In the genomic region with DNA sequence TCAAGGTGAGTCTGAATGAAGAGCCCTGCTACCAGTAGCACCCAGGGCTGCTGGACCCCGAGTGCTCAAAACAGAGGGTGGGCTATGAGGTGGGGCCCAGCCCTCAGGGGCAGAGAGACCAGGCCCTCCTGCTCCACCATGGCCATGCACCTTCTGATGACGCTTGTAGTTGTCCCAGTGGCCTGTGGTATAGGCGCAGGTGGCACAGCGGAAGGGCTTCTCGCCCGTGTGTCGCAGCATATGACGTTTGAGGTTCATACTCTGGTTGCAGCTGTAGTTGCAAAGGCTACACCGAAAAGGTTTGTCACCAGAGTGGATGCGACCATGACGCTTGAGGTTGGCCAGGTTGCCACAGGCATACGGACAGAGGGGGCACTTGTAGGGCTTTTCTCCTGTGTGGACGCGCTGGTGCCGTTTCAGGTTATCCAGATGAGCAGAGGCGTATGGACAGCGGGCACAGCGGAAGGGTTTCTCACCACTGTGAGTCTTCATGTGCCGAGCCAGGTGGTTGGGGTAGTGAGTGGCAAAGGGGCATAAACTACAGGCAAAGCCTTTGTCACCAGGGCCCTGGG, we compare ENCODE assay signal across 18 mouse cellular contexts. TPM values are rescaled to one million over a fixed set of nuclear protein-coding genes. Genes with fewer than 3 reads are reported as not detected.
DNase-seq lines count a peak whose midpoint lies in the region; ATAC-seq and TF ChIP-seq lines count a peak whose summit lies in the region.
"Had no signal": no experiment of that assay in that cellular context is flagged by ENCODE, and none has a peak within 500 bp of the region (broad histone marks: within the 10 kb centered on the region; RNA-seq: fewer than 3 reads in every experiment).

No protein-coding gene starts in this region.

- H3K4me3 ChIP-seq in forebrain, embryonic 10.5 days, result peak overlapping the region; percentile 85; the same call in 1 of the 2 replicates
- no peak overlapping the region for H3K4me3 ChIP-seq in forebrain, embryonic 14.5 days (ENCODE audit: low read depth, low read length)
- no peak overlapping the region for H3K4me3 ChIP-seq in intestine, postnatal 0 days (ENCODE audit: low read depth, low read length)
- no peak overlapping the region for H3K4me3 ChIP-seq in intestine, embryonic 16.5 days (ENCODE audit: low read length)
- H3K4me3 ChIP-seq in megakaryocyte, embryonic 14.5 days (replicated peaks), result peak overlapping the region; percentile 92
- peak overlapping the region; percentile 3; the same call in 1 of the 2 replicates for H3K4me3 ChIP-seq in embryonic facial prominence, embryonic 10.5 days
- H3K4me3 ChIP-seq: erythroblast, embryonic 14.5 days; liver, embryonic 13.5 days; lung, embryonic 15.5 days had no signal

- peaks cover 85% of the 10 kb centered on the region for H3K36me3 ChIP-seq in forebrain, embryonic 10.5 days (replicated peaks)
- peaks cover 83% of the 10 kb centered on the region for H3K36me3 ChIP-seq in forebrain, embryonic 14.5 days (ENCODE audit: control insufficient read depth, insufficient read depth, low read length)
- H3K36me3 ChIP-seq in intestine, postnatal 0 days (ENCODE audit: control insufficient read depth, insufficient read depth), result peaks cover 68% of the 10 kb centered on the region
- peaks cover 50% of the 10 kb centered on the region for H3K36me3 ChIP-seq in intestine, embryonic 16.5 days (ENCODE audit: control insufficient read depth, insufficient read depth, low read length)
- peaks cover 86% of the 10 kb centered on the region for H3K36me3 ChIP-seq in megakaryocyte, embryonic 14.5 days (replicated peaks; ENCODE audit: low read length)
- peaks cover 86% of the 10 kb centered on the region for H3K36me3 ChIP-seq in embryonic facial prominence, embryonic 10.5 days (replicated peaks)

- H3K4me1 ChIP-seq in forebrain, embryonic 10.5 days, result peaks cover 27% of the 10 kb centered on the region
- peaks cover 15% of the 10 kb centered on the region for H3K4me1 ChIP-seq in forebrain, embryonic 14.5 days (ENCODE audit: control insufficient read depth, insufficient read depth, low read length)
- no peaks in the 10 kb centered on the region for H3K4me1 ChIP-seq in intestine, postnatal 0 days (replicated peaks; ENCODE audit: control insufficient read depth, insufficient read depth, low read length)
- H3K4me1 ChIP-seq in intestine, embryonic 16.5 days (ENCODE audit: control insufficient read depth, insufficient read depth, low read length), result peaks cover 12% of the 10 kb centered on the region
- peaks cover 80% of the 10 kb centered on the region for H3K4me1 ChIP-seq in megakaryocyte, embryonic 14.5 days
- H3K4me1 ChIP-seq in embryonic facial prominence, embryonic 10.5 days, result peaks cover 26% of the 10 kb centered on the region

- no peak overlapping the region for H3K4me2 ChIP-seq in forebrain, embryonic 14.5 days (ENCODE audit: low read length)
- no peak overlapping the region for H3K4me2 ChIP-seq in intestine, postnatal 0 days (replicated peaks; ENCODE audit: low read depth)
- no peak overlapping the region for H3K4me2 ChIP-seq in intestine, embryonic 16.5 days (ENCODE audit: low read depth, low read length)
- H3K4me2 ChIP-seq: heart, embryonic 11.5 days; liver, embryonic 13.5 days; lung, embryonic 15.5 days had no signal

- H3K9me3 ChIP-seq in forebrain, embryonic 10.5 days, result peaks cover 6% of the 10 kb centered on the region
- H3K9me3 ChIP-seq in forebrain, embryonic 14.5 days (replicated peaks; ENCODE audit: control insufficient read depth, low read length), result 0 out of 2 replicates have a peak, but pooled peaks cover 3% of the 10 kb centered on the region
- no peaks in the 10 kb centered on the region; the same call in 1 of the 2 replicates for H3K9me3 ChIP-seq in intestine, postnatal 0 days (ENCODE audit: control insufficient read depth)
- no peaks in the 10 kb centered on the region for H3K9me3 ChIP-seq in intestine, embryonic 16.5 days (ENCODE audit: control insufficient read depth, low read length)
- H3K9me3 ChIP-seq in megakaryocyte, embryonic 14.5 days, result no peaks in the 10 kb centered on the region
- H3K9me3 ChIP-seq in embryonic facial prominence, embryonic 10.5 days, result peaks cover 5% of the 10 kb centered on the region

- no peak for ATAC-seq in forebrain, embryonic 14.5 days
- no peak for ATAC-seq in intestine, postnatal 0 days
- ATAC-seq in intestine, embryonic 16.5 days, result no peak
- ATAC-seq in megakaryocyte, adult 5-6 weeks (ENCODE audit: poor library complexity, severe bottlenecking), result no peak

- DNase-seq in forebrain, embryonic 10.5 days (ENCODE audit: extremely low spot score, low spot score), result no peak
- DNase-seq in forebrain, embryonic 14.5 days (ENCODE audit: low spot score), result no peak
- no peak for DNase-seq in embryonic facial prominence, embryonic 10.5 days (ENCODE audit: low spot score)
- DNase-seq in thymus, postnatal 10 days (ENCODE audit: low spot score in 2 of 2), result no peak
- DNase-seq: gastrocnemius, postnatal 36 days; heart, postnatal 14 days; layer of hippocampus, postnatal 36 days; liver, embryonic 13.5 days; right cerebral cortex, postnatal 25 days had no signal

- H3K27me3 ChIP-seq in forebrain, embryonic 10.5 days (ENCODE audit: poor library complexity, severe bottlenecking), result no peaks in the 10 kb centered on the region
- H3K27me3 ChIP-seq in forebrain, embryonic 14.5 days (replicated peaks; ENCODE audit: control insufficient read depth, insufficient read depth, low read length), result no peaks in the 10 kb centered on the region
- no peaks in the 10 kb centered on the region for H3K27me3 ChIP-seq in intestine, postnatal 0 days (replicated peaks; ENCODE audit: control insufficient read depth, insufficient read depth, low read length)
- no peaks in the 10 kb centered on the region for H3K27me3 ChIP-seq in intestine, embryonic 16.5 days (replicated peaks; ENCODE audit: control insufficient read depth, insufficient read depth, low read length)
- no peaks in the 10 kb centered on the region for H3K27me3 ChIP-seq in megakaryocyte, embryonic 14.5 days (replicated peaks)
- H3K27me3 ChIP-seq in embryonic facial prominence, embryonic 10.5 days (replicated peaks; ENCODE audit: low read depth, poor library complexity, severe bottlenecking), result no peaks in the 10 kb centered on the region
- H3K27me3 ChIP-seq: liver, embryonic 13.5 days; lung, embryonic 15.5 days; neural tube, embryonic 12.5 days had no signal

- TF ChIP-seq CTCF in intestine, postnatal 0 days (IDR thresholded peaks at IDR 0.05; ENCODE audit: low read depth), result no peak

- H3K27ac ChIP-seq in forebrain, embryonic 10.5 days, result no peak overlapping the region
- H3K27ac ChIP-seq in forebrain, embryonic 14.5 days (ENCODE audit: low read depth, low read length), result no peak overlapping the region
- peak overlapping the region; percentile 35; the same call in 1 of the 2 replicates for H3K27ac ChIP-seq in intestine, postnatal 0 days (ENCODE audit: low read depth, low read length)
- no peak overlapping the region for H3K27ac ChIP-seq in intestine, embryonic 16.5 days (ENCODE audit: low read length)
- H3K27ac ChIP-seq in embryonic facial prominence, embryonic 10.5 days (replicated peaks), result no peak overlapping the region
- H3K27ac ChIP-seq: liver, embryonic 13.5 days; lung, embryonic 15.5 days; macrophage; neural tube, embryonic 12.5 days had no signal

- no peak overlapping the region for H3K9ac ChIP-seq in forebrain, embryonic 14.5 days (ENCODE audit: low read length)
- no peak overlapping the region for H3K9ac ChIP-seq in intestine, postnatal 0 days (ENCODE audit: low read depth, low read length)
- H3K9ac ChIP-seq in intestine, embryonic 16.5 days (ENCODE audit: low read depth, low read length), result no peak overlapping the region
- H3K9ac ChIP-seq: liver, embryonic 13.5 days; lung, embryonic 15.5 days had no signal

- 95% methylated on average over 19 of the region's 19 CpGs for WGBS in forebrain, embryonic 10.5 days
- WGBS in forebrain, embryonic 14.5 days, result 95% methylated on average over 19 of the region's 19 CpGs
- WGBS in intestine, postnatal 0 days, result 92% methylated on average over 19 of the region's 19 CpGs
- WGBS in intestine, embryonic 16.5 days, result 87% methylated on average over 19 of the region's 19 CpGs
- 94% methylated on average over 19 of the region's 19 CpGs for WGBS in embryonic facial prominence, embryonic 10.5 days

RNA-seq across cellular contexts. Expression of a gene that starts 2.7 kb away (rescaled TPM):
- 8.5 and 9.0 TPM in 2 replicates for polyA plus RNA-seq in forebrain, embryonic 10.5 days (2016; fragmentation: Nextera tagmentation; extraction: Ambion mirVana)
- polyA plus RNA-seq in forebrain, embryonic 14.5 days (2014; fragmentation: Nextera tagmentation; extraction: Ambion mirVana), result 7.2 and 8.7 TPM in 2 replicates
- polyA plus RNA-seq in intestine, postnatal 0 days (2015; fragmentation: Nextera tagmentation; extraction: Ambion mirVana), result 6.8 and 7.3 TPM in 2 replicates
- polyA plus RNA-seq in intestine, embryonic 16.5 days (2015; fragmentation: Nextera tagmentation; extraction: Ambion mirVana), result 5.5 and 6.0 TPM in 2 replicates
- polyA plus RNA-seq in megakaryocyte, embryonic 14.5 days (2012; ENCODE audit: insufficient read depth, low replicate concordance), result 34.2 and 67.1 TPM in 2 replicates
- total RNA-seq in megakaryocyte, adult 5-6 weeks (2015), result 8.9 and 10.1 TPM in 2 replicates
- 7.2 and 8.1 TPM in 2 replicates for total RNA-seq in megakaryocyte, adult 5-6 weeks (2017)
- polyA plus RNA-seq in embryonic facial prominence, embryonic 10.5 days (2016; fragmentation: Nextera tagmentation; extraction: Ambion mirVana), result 11.4 and 12.3 TPM in 2 replicates

RNA-seq across cellular contexts. Expression of a gene that starts 6.2 kb away (rescaled TPM):
- polyA plus RNA-seq in forebrain, embryonic 10.5 days (2016; fragmentation: Nextera tagmentation; extraction: Ambion mirVana), result 85.4 and 91.7 TPM in 2 replicates
- 84.5 and 87.3 TPM in 2 replicates for polyA plus RNA-seq in forebrain, embryonic 14.5 days (2014; fragmentation: Nextera tagmentation; extraction: Ambion mirVana)
- polyA plus RNA-seq in intestine, postnatal 0 days (2015; fragmentation: Nextera tagmentation; extraction: Ambion mirVana), result 43.7 and 45.1 TPM in 2 replicates
- polyA plus RNA-seq in intestine, embryonic 16.5 days (2015; fragmentation: Nextera tagmentation; extraction: Ambion mirVana), result 67.1 and 67.6 TPM in 2 replicates
- polyA plus RNA-seq in megakaryocyte, embryonic 14.5 days (2012; ENCODE audit: insufficient read depth, low replicate concordance), result 92.1 and 146 TPM in 2 replicates
- 21.9 and 25.2 TPM in 2 replicates for total RNA-seq in megakaryocyte, adult 5-6 weeks (2015)
- total RNA-seq in megakaryocyte, adult 5-6 weeks (2017), result 21.3 and 31.5 TPM in 2 replicates
- 81.4 and 91.1 TPM in 2 replicates for polyA plus RNA-seq in embryonic facial prominence, embryonic 10.5 days (2016; fragmentation: Nextera tagmentation; extraction: Ambion mirVana)

RNA-seq across cellular contexts. Expression of a gene that starts 6.4 kb away (rescaled TPM):
- 132 and 133 TPM in 2 replicates for polyA plus RNA-seq in forebrain, embryonic 10.5 days (2016; fragmentation: Nextera tagmentation; extraction: Ambion mirVana)
- 135 and 142 TPM in 2 replicates for polyA plus RNA-seq in forebrain, embryonic 14.5 days (2014; fragmentation: Nextera tagmentation; extraction: Ambion mirVana)
- 122 and 130 TPM in 2 replicates for polyA plus RNA-seq in intestine, postnatal 0 days (2015; fragmentation: Nextera tagmentation; extraction: Ambion mirVana)
- polyA plus RNA-seq in intestine, embryonic 16.5 days (2015; fragmentation: Nextera tagmentation; extraction: Ambion mirVana), result 143 and 149 TPM in 2 replicates
- 5.4 and 54.1 TPM in 2 replicates for polyA plus RNA-seq in megakaryocyte, embryonic 14.5 days (2012; ENCODE audit: insufficient read depth, low replicate concordance)
- 52.3 and 65.5 TPM in 2 replicates for total RNA-seq in megakaryocyte, adult 5-6 weeks (2015)
- total RNA-seq in megakaryocyte, adult 5-6 weeks (2017), result 33.4 and 45.2 TPM in 2 replicates
- 125 and 127 TPM in 2 replicates for polyA plus RNA-seq in embryonic facial prominence, embryonic 10.5 days (2016; fragmentation: Nextera tagmentation; extraction: Ambion mirVana)

RNA-seq across cellular contexts. Expression of a gene that starts 19.5 kb away (rescaled TPM):
- 132 and 136 TPM in 2 replicates for polyA plus RNA-seq in forebrain, embryonic 10.5 days (2016; fragmentation: Nextera tagmentation; extraction: Ambion mirVana)
- 45.7 and 47.5 TPM in 2 replicates for polyA plus RNA-seq in forebrain, embryonic 14.5 days (2014; fragmentation: Nextera tagmentation; extraction: Ambion mirVana)
- 23.1 and 26.2 TPM in 2 replicates for polyA plus RNA-seq in intestine, postnatal 0 days (2015; fragmentation: Nextera tagmentation; extraction: Ambion mirVana)
- 56.4 and 60.3 TPM in 2 replicates for polyA plus RNA-seq in intestine, embryonic 16.5 days (2015; fragmentation: Nextera tagmentation; extraction: Ambion mirVana)
- 9.1 and 15.0 TPM in 2 replicates for polyA plus RNA-seq in megakaryocyte, embryonic 14.5 days (2012; ENCODE audit: insufficient read depth, low replicate concordance)
- total RNA-seq in megakaryocyte, adult 5-6 weeks (2015), result 58.8 and 63.2 TPM in 2 replicates
- total RNA-seq in megakaryocyte, adult 5-6 weeks (2017), result 43.0 and 43.1 TPM in 2 replicates
- polyA plus RNA-seq in embryonic facial prominence, embryonic 10.5 days (2016; fragmentation: Nextera tagmentation; extraction: Ambion mirVana), result 123 and 124 TPM in 2 replicates

RNA-seq across cellular contexts. Expression of a gene that starts 19.7 kb away (rescaled TPM):
- polyA plus RNA-seq in forebrain, embryonic 10.5 days (2016; fragmentation: Nextera tagmentation; extraction: Ambion mirVana), result 1.4 and 1.6 TPM in 2 replicates
- 1.1 and 2.0 TPM in 2 replicates for polyA plus RNA-seq in forebrain, embryonic 14.5 days (2014; fragmentation: Nextera tagmentation; extraction: Ambion mirVana)
- polyA plus RNA-seq in intestine, postnatal 0 days (2015; fragmentation: Nextera tagmentation; extraction: Ambion mirVana), result 0.53 and 1.0 TPM in 2 replicates
- 1.1 TPM in 2 replicates for polyA plus RNA-seq in intestine, embryonic 16.5 days (2015; fragmentation: Nextera tagmentation; extraction: Ambion mirVana)
- 7.0 and 7.9 TPM in 2 replicates for polyA plus RNA-seq in megakaryocyte, embryonic 14.5 days (2012; ENCODE audit: insufficient read depth, low replicate concordance)
- total RNA-seq in megakaryocyte, adult 5-6 weeks (2015), result 0.22 and 1.3 TPM in 2 replicates
- 0.29 TPM in 1 of 2 replicates, not detected in the other for total RNA-seq in megakaryocyte, adult 5-6 weeks (2017)
- 1.5 TPM in 2 replicates for polyA plus RNA-seq in embryonic facial prominence, embryonic 10.5 days (2016; fragmentation: Nextera tagmentation; extraction: Ambion mirVana)
- polyA plus RNA-seq: macrophage had no signal

Comparison
In these comparisons a context has a peak if more than half of its experiments do, and no peak if none do; other contexts are left out.
1. H3K4me3 ChIP-seq: peak in forebrain, embryonic 10.5 days (single experiment), megakaryocyte, embryonic 14.5 days (single experiment) and embryonic facial prominence, embryonic 10.5 days (single experiment); none in forebrain, embryonic 14.5 days (single experiment), intestine, postnatal 0 days (single experiment) and intestine, embryonic 16.5 days (single experiment).